Mouse (Mus musculus) ovary, postnatal 10 days (tissue): Measurements from ENCODE around the gene Lmna.

Source experiments
- DNase-seq: peaks from one replicate; pipeline ENCODE4 v3.0.0; 2022; ENCODE audit warnings: low spot score

Gene Lmna

GRCm38 (mm10) chr3:88446471-88447123, 63.2 kb downstream of the Lmna start:
- no peak for DNase-seq

- DNase-seq: no peak
These were observed 66.9 kb downstream of the Lmna start for GRCm38 (mm10) chr3:88442888-88443287.

GRCm38 (mm10) chr3:88442488-88442887, 67.3 kb downstream of the Lmna start:
- no peak for DNase-seq

- no peak for DNase-seq
These were observed 69.0 kb downstream of the Lmna start for GRCm38 (mm10) chr3:88440500-88441381.

- DNase-seq: no peak
These were observed 70.2 kb downstream of the Lmna start for GRCm38 (mm10) chr3:88439582-88439981.

GRCm38 (mm10) chr3:88437454-88437853, 72.3 kb downstream of the Lmna start:
- DNase-seq: no peak

- no peak for DNase-seq
These were observed 73.2 kb downstream of the Lmna start for GRCm38 (mm10) chr3:88436395-88437201.

GRCm38 (mm10) chr3:88435515-88435914, 74.2 kb downstream of the Lmna start:
- no peak for DNase-seq
